In genomic region chr1:97769294-97769903, GRCm38 (mm10) we compare ENCODE assay signal across 8 mouse cellular contexts. TPM values are rescaled to one million over a fixed set of nuclear protein-coding genes. Genes with fewer than 3 reads are reported as not detected.
A peak's percentile ranks its signal among the peaks of the same experiment; 100 is the strongest.
DNase-seq lines count a peak whose midpoint lies in the region; ATAC-seq and TF ChIP-seq lines count a peak whose summit lies in the region.

No protein-coding gene starts in this region.

- no peaks in the 10 kb centered on the region for H3K36me3 ChIP-seq in forebrain, embryonic 14.5 days (ENCODE audit: control insufficient read depth, insufficient read depth, low read length)
- no peaks in the 10 kb centered on the region for H3K36me3 ChIP-seq in intestine, embryonic 15.5 days
- H3K36me3 ChIP-seq in liver, postnatal 0 days (replicated peaks; ENCODE audit: insufficient read depth, low read length): no peaks in the 10 kb centered on the region

- H3K4me2 ChIP-seq in forebrain, embryonic 14.5 days (ENCODE audit: low read length): peak overlapping the region; percentile 68
- H3K4me2 ChIP-seq in intestine, embryonic 15.5 days (replicated peaks): peak overlapping the region; percentile 58
- peak overlapping the region; percentile 83 for H3K4me2 ChIP-seq in liver, postnatal 0 days (ENCODE audit: low read depth, low read length)

- 0% methylated on average over 40 of the region's 40 CpGs for WGBS in forebrain, embryonic 14.5 days
- WGBS in intestine, embryonic 15.5 days: under 1% methylated on average over 40 of the region's 40 CpGs
- under 1% methylated on average over 40 of the region's 40 CpGs for WGBS in liver, postnatal 0 days (ENCODE audit: insufficient replicate concordance)

- peak overlapping the region; percentile 90 for H3K4me3 ChIP-seq in forebrain, embryonic 14.5 days (ENCODE audit: low read depth, low read length)
- peak overlapping the region; percentile 80 for H3K4me3 ChIP-seq in intestine, embryonic 15.5 days (replicated peaks)
- H3K4me3 ChIP-seq in liver, postnatal 0 days (ENCODE audit: low read depth, low read length): peak overlapping the region; percentile 83

- peaks cover 17% of the 10 kb centered on the region for H3K4me1 ChIP-seq in forebrain, embryonic 14.5 days (ENCODE audit: control insufficient read depth, insufficient read depth, low read length)
- H3K4me1 ChIP-seq in intestine, embryonic 15.5 days (replicated peaks): peaks cover 2% of the 10 kb centered on the region; the same call in 1 of the 2 replicates
- peaks cover 13% of the 10 kb centered on the region for H3K4me1 ChIP-seq in liver, postnatal 0 days (ENCODE audit: insufficient read depth)

- peak; percentile 62 for ATAC-seq in forebrain, embryonic 14.5 days
- peak; percentile 71 for ATAC-seq in intestine, embryonic 15.5 days
- peak; percentile 27 for ATAC-seq in liver, postnatal 0 days

- no peaks in the 10 kb centered on the region for H3K9me3 ChIP-seq in forebrain, embryonic 14.5 days (replicated peaks; ENCODE audit: control insufficient read depth, low read length)
- no peaks in the 10 kb centered on the region for H3K9me3 ChIP-seq in intestine, embryonic 15.5 days
- H3K9me3 ChIP-seq in liver, postnatal 0 days (ENCODE audit: low read length): no peaks in the 10 kb centered on the region

- TF ChIP-seq POLR2A in brain, embryonic 14.5 days (IDR thresholded peaks at IDR 0.05; ENCODE audit: borderline replicate concordance, extremely low read depth, insufficient read depth, insufficient read length, poor library complexity, severe bottlenecking): no peak

- H3K27ac ChIP-seq in forebrain, embryonic 14.5 days (ENCODE audit: low read depth, low read length): peak overlapping the region; percentile 80
- peak overlapping the region; percentile 89 for H3K27ac ChIP-seq in intestine, embryonic 15.5 days
- H3K27ac ChIP-seq in liver, postnatal 0 days (ENCODE audit: low read depth): peak overlapping the region; percentile 99

- no peaks in the 10 kb centered on the region for H3K27me3 ChIP-seq in forebrain, embryonic 14.5 days (replicated peaks; ENCODE audit: control insufficient read depth, insufficient read depth, low read length)
- no peaks in the 10 kb centered on the region for H3K27me3 ChIP-seq in intestine, embryonic 15.5 days (replicated peaks)
- H3K27me3 ChIP-seq in liver, postnatal 0 days (ENCODE audit: insufficient read depth, low read length): no peaks in the 10 kb centered on the region

- no peak for TF ChIP-seq CTCF in brain, embryonic 14.5 days (IDR thresholded peaks at IDR 0.05; ENCODE audit: borderline replicate concordance, extremely low read depth, insufficient read depth, insufficient read length)
- no peak for TF ChIP-seq CTCF in liver, postnatal 0 days (IDR thresholded peaks at IDR 0.05; ENCODE audit: low read depth)

- H3K9ac ChIP-seq in forebrain, embryonic 14.5 days (ENCODE audit: low read length): peak overlapping the region; percentile 89
- peak overlapping the region; percentile 81 for H3K9ac ChIP-seq in intestine, embryonic 15.5 days
- H3K9ac ChIP-seq in liver, postnatal 0 days (replicated peaks): peak overlapping the region; percentile 93

- peak; percentile 40 for DNase-seq in right cerebral cortex, postnatal 25 days
- no peak for DNase-seq in right cerebral cortex, adult 18-20 months
- DNase-seq in brain, embryonic 14.5 days (ENCODE audit: low read depth): peak; percentile 65
- DNase-seq in forebrain, embryonic 14.5 days (ENCODE audit: low spot score): peak; percentile 24
- DNase-seq in liver, postnatal 0 days: peak; percentile 76
- DNase-seq in retina, postnatal 1 day: peak; percentile 43
- no peak for DNase-seq in c-Kit-positive CD71-positive TER-119-positive erythroid progenitor cells, embryonic 14.5 days (ENCODE audit: low spot score)

- TF ChIP-seq EP300 in liver, postnatal 0 days (IDR thresholded peaks at IDR 0.05; ENCODE audit: low read depth): no peak; the same call in 1 of the 2 replicates

RNA-seq across cellular contexts. Expression of gene Gin1, which starts 0.6 kb away (rescaled TPM):
- 6.7 and 6.8 TPM in 2 replicates for polyA plus RNA-seq in brain, embryonic 14.5 days (2012; rRNA removed)
- polyA plus RNA-seq in forebrain, embryonic 14.5 days (2014; fragmentation: Nextera tagmentation; extraction: Ambion mirVana): 16.2 and 16.5 TPM in 2 replicates
- polyA plus RNA-seq in intestine, embryonic 15.5 days (2015; fragmentation: Nextera tagmentation; extraction: Ambion mirVana): 14.6 and 15.8 TPM in 2 replicates
- polyA plus RNA-seq in liver, postnatal 0 days (2015; fragmentation: Nextera tagmentation; extraction: Ambion mirVana): 9.7 and 10.9 TPM in 2 replicates

RNA-seq across cellular contexts. Expression of gene Ppip5k2, which starts 0.8 kb away (rescaled TPM):
- polyA plus RNA-seq in brain, embryonic 14.5 days (2012; rRNA removed): 55.7 and 65.7 TPM in 2 replicates
- 37.9 and 46.7 TPM in 2 replicates for polyA plus RNA-seq in forebrain, embryonic 14.5 days (2014; fragmentation: Nextera tagmentation; extraction: Ambion mirVana)
- 34.6 and 37.9 TPM in 2 replicates for polyA plus RNA-seq in intestine, embryonic 15.5 days (2015; fragmentation: Nextera tagmentation; extraction: Ambion mirVana)
- polyA plus RNA-seq in liver, postnatal 0 days (2015; fragmentation: Nextera tagmentation; extraction: Ambion mirVana): 8.1 and 10.1 TPM in 2 replicates

Comparison
In these comparisons a context has a peak if more than half of its experiments do, and no peak if none do; other contexts are left out.
1. DNase-seq: peak in right cerebral cortex, postnatal 25 days (single experiment), brain, embryonic 14.5 days (single experiment), forebrain, embryonic 14.5 days (single experiment), liver, postnatal 0 days (single experiment) and retina, postnatal 1 day (single experiment); none in right cerebral cortex, adult 18-20 months (single experiment) and c-Kit-positive CD71-positive TER-119-positive erythroid progenitor cells, embryonic 14.5 days (single experiment).
2. Peak in every context shown above with its lines, with median percentiles within 50 percentile points of each other: ATAC-seq, H3K27ac ChIP-seq, H3K4me2 ChIP-seq, H3K4me3 ChIP-seq and H3K9ac ChIP-seq.